Mouse (Mus musculus) ES-CJ7 (cell line): Measurements from ENCODE around the gene Cyp2c23.

ENCODE experiments used
- DNase-seq: peaks from one replicate; pipeline ENCODE4 v3.0.0; 2011; ENCODE audit warnings: low read depth, low spot score

Cyp2c23 gene

DNA sequence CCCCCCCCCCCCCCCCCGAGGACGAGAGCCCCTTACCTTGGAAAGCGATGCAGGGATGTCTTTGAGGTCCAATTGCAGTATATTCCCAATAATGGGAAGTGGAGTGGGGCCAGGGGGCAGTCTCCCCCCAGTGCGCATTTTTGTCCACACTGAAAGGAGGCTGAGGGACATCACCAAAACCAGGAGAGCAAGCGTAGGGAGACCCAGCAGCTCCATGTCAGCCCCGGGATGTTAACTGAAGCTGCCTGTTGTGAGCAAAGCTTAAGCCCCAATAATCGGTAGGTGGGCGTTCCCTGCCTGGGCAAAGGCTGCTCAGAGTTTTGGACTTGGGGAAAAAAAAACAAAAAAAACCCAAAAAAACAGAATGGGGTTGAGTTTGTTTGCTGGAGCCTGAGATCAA, at the start of gene Cyp2c23:
Cyp2c23 (minus strand) TSS at position 237 of the 400 bp plus-strand sequence.
- no peak for DNase-seq

DNA sequence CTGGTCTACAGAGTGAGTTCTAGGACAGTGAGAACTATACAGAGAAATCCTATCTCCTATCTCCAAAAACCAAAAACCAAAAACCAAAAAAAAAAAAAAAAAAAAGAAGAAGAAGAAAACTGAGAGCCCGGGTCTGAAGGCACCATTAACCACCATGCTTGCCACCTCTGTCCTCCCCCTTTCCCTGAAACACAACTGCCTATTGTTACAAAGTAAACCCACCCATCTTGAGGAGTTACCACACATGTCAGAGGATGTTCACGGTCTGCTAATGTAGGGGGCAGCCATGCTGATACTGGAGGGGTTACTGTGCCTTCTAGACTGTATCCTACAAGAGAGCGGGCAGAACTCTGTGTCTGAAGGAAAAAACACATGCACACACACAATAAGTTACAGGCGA, 48.0 kb upstream of the Cyp2c23 start:
- no peak for DNase-seq

GRCm38 (mm10) chr19:44076457-44076856, 47.4 kb upstream of the Cyp2c23 start:
- no peak for DNase-seq

GRCm38 (mm10) chr19:44074986-44075385, 46.0 kb upstream of the Cyp2c23 start:
- peak; percentile 42 for DNase-seq

- DNase-seq = no peak
Observed at GRCm38 (mm10) chr19:44071166-44071565, 42.2 kb upstream of the Cyp2c23 start.

GRCm38 (mm10) chr19:44069914-44070232, 40.9 kb upstream of the Cyp2c23 start:
- no peak for DNase-seq

DNA sequence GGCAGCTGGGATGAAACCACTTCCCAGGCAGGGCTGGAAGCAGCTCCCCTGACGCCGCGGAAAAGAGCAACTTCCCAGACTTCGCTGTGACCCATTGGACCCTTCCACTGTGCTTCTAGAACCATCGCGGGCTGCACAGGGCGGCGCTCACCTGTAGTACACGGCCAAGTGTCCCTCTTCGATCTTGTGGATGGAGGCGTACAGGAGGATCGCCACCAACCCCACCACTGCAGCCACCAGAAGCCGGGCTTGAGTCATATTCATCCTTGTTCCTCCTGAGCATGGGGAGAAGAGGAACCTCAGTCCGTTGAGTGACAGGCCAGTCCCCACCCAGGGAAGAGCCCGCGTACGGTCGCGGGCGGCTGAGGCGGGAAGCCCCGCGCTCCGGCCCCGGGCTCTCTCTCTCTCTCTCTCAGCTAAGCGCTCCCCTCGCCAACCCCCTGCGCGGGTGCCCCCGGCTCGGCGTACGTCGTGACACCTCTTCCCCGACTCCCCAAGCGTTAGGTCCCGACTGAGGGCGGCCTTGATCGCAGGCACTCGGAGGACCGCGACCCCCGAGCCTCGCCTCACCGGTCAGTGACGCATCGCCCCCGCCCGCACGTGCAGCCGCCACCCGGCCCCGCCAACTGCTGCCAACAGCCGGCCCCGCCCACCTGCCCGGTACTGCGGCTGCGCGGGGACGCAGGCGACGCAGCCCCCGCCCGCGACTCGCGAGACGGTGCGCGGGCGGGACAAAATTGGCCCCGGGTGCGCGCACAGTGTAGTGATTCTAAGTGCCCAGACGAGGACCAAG, 40.3 kb upstream of the Cyp2c23 start, which contains the start of gene Erlin1:
Erlin1 (minus strand) TSS at position 665 of the 793 bp plus-strand sequence.
- DNase-seq = peak; percentile 77

- DNase-seq = no peak
Observed at GRCm38 (mm10) chr19:44068232-44068631, 39.2 kb upstream of the Cyp2c23 start.

- no peak for DNase-seq
Observed at GRCm38 (mm10) chr19:44067323-44068049, 38.5 kb upstream of the Cyp2c23 start.

DNA sequence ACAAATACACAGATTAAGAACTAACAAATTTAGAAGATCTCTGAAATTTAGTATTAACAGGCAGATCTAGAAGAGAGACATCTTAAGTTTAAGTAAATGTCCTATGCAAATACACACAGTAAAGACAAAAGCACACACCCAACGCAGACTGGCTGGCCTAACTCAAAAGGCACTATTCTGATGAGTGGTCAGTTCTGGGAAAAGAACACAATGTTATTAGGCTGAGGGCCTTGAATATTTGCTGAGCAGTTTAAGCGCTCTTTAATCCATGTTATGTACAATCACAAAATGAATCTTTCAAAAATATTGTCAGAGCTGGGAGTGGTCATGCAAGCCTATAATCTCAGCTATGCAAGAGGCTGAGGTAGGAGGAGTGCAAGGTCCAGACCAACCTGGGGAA, 35.7 kb upstream of the Cyp2c23 start:
- no peak for DNase-seq

DNA sequence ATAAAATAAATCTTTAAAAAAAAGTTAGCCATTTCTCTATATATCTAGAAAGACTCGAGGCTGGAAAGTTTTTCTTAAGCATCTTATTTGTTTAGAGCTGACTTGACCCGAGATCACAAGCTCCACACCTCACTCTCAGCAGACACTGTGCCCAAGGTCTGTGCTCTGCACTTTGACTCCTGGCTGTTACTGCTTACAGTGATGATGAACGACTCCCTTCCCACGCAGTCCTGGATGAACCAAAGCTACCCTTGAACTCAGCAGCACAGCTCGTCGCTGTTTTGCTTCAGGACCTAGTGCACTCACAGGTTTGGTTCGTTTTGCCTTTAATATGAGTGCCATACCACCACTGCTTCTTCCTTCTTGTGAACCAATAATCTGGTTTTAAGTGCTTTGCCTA, 34.8 kb upstream of the Cyp2c23 start:
- no peak for DNase-seq

DNA sequence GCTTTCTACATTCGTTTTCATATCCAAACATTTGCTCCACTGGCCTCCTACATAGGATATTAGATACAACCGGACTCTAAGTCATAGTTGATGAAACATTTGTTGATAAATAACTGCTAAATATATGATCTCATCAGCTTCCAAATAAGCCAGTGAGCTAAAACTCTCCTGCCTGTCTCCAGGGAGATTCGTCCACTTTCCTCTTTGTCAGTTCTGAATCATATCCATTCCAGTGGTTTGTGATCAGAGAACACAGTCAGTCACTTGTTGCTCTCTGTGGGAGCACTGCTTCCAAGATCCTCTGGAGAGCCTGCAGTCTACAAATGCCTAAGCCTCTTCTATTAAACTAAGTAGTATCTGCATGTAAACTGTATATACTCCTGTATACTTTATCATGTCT, 31.2 kb upstream of the Cyp2c23 start:
- DNase-seq = no peak

DNA sequence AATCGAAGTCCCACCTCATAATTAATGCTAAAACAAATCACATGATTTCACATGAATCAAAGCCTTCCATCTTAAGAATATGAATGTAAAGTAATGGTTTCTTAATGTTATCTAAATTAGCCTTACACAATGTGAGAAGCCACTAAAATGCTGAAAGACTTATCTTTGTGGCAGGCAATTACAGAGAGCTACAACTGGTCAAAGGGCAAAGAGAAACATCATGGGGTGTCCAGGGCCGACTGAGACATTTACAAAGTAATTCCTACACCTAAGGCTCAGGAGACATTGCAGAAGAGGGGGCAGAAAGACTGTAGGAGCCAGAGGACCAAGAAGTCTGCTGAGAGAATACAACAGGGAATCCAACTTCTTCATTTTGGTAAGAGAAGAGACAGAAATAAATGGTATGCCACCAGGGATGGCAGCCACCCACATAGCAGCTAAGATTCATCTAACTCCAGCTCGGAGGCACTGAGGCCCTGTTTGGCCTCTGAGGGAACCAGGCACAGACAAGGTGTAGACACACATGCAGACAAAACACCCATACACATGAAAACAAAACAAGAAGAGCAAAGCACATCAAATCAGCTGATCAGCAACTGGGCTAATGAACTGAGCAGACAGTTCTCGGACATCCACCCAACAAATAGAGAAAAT, 26.3 kb upstream of the Cyp2c23 start:
- no peak for DNase-seq

GRCm38 (mm10) chr19:44050388-44050787, 21.4 kb upstream of the Cyp2c23 start:
- DNase-seq = no peak

DNA sequence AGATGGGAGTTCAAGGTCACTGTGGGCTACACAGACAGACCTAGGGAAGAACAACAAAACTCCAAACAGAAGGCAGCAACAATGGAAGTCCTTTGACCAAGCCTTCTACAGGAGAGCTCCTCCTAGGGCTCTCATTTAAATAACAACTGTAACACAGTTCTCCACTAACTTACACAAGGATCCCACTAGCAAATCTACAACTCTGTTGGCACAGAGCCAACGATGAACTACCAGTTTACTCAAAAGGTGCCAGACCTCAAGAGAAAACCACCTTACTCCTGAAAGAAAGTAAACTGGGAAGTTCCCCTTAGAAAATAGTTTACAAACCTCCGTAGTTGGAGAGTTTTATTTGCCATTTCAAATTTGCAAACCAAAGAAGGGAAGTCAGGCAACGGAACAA, 20.3 kb upstream of the Cyp2c23 start:
- DNase-seq = peak; percentile 97

DNA sequence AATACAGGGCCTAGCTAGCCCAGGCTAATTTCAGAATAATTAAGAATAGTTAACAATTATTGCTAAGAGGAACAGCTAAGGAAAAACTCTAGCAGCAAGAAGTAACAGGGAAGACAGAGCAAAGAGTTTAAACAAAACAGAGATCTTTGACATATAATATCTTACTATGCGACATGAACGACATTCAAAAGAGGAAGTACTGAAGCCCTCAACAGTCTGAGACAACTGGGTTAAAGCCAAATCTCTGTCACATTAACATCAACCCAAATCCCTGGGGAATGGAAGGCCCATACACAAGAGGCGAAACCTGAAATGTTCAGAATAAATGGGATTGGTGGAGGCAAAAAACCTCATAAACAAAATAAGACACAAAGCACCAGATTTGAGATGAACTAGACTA, 16.8 kb upstream of the Cyp2c23 start:
- DNase-seq = no peak

GRCm38 (mm10) chr19:44042121-44042520, 13.1 kb upstream of the Cyp2c23 start:
- DNase-seq = no peak

DNA sequence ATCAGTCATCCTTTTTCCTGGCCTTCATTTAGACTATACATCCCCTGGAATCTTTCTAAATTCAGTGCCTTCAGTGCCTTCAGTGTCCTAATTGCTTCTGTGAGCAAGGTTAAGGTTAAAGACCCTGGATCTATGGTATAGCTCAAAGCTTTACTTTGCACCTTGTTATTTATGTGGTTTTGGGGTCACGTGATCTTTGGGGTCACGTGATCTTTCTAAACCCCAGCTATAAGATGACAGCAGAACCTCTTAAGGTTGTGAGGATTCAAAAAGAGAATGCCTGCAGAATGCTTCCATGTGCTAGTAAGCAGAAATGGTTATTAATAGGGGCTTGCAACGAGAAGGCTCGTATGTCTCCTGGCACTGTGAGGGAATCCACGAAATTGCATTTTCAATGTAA, 4.4 kb upstream of the Cyp2c23 start:
- no peak for DNase-seq

GRCm38 (mm10) chr19:44032046-44032744, 3.2 kb upstream of the Cyp2c23 start:
- DNase-seq = no peak

DNA sequence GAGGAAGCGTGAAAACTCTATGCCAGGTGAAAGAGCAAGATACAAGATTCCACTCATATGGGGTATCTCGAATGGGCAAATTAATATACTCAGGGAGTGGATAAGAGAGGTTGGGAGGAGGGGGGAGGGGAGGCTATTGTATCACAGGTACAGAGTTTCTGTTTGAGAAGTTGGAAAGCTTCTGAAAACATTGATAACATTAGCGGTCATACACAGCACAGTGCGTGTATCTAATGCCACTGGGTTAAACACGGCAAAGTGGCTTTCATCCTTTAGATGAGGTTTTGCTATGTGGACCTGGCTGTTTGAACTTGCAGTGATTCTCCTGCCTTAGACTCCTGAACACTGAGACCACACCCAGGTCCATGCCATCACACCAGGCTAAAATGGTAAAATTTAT, 1.0 kb upstream of the Cyp2c23 start:
- DNase-seq = no peak

GRCm38 (mm10) chr19:44026956-44027530, 2.0 kb downstream of the Cyp2c23 start:
- peak; percentile 59 for DNase-seq
